Mouse (Mus musculus) embryonic stem cell, embryonic (primary cell): ENCODE measurements around the gene Npas1.

ENCODE experiments used
- CTCF ChIA-PET, 4 experiments: fragments of 300-600 bp in 2 of 4; fragments of 350-600 bp in 2 of 4; sonication (Branson Sonifier 250); formaldehyde crosslinking; loops; one replicate each; lab custom pipeline; 2022; ENCODE audit warnings: inconsistent platforms in 2 of 4; lab: Charles Lee
- POLR2A ChIA-PET, 4 experiments: fragments of 300-600 bp in 2 of 4; fragments of 350-600 bp in 2 of 4; sonication (Branson Sonifier 250); formaldehyde crosslinking; loops; one replicate each; lab custom pipeline; 2022; ENCODE audit warnings: antibody characterized with exemption in 4 of 4, inconsistent platforms in 1 of 4; lab: Charles Lee

Gene Npas1

DNA sequence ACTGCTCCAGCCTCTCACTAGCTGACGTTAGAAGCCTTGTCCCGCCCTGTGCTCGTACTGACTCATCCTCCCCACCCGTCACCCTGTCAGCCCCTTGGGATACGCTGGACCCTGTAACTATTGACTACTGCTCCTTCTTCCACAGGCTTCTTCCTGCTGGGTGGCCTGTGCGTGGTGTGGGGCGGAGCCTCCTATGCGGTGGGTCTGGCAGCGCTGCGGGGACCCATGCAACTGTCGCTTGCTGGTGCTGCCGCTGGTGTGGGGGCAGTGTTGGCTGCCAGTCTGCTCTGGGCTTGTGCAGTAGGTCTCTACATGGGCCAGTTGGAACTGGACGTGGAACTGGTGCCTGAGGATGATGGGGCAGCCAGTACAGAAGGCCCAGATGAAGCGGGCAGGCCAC is 22.5 kb downstream of the Npas1 start:
- ChIA-PET CTCF (interaction anchor here in 2 of 4 experiments (0.5 to 1.5 kb wide), 2 partner anchors 8 to 59 kb away, joined by 5 to 7 read pairs; no protein-coding TSS in a partner anchor), POLR2A (interaction anchor here in 1 of 4 experiments (1.2 kb wide), 1 partner anchor 51 kb away, joined by 3 read pairs; no protein-coding TSS in a partner anchor)

DNA sequence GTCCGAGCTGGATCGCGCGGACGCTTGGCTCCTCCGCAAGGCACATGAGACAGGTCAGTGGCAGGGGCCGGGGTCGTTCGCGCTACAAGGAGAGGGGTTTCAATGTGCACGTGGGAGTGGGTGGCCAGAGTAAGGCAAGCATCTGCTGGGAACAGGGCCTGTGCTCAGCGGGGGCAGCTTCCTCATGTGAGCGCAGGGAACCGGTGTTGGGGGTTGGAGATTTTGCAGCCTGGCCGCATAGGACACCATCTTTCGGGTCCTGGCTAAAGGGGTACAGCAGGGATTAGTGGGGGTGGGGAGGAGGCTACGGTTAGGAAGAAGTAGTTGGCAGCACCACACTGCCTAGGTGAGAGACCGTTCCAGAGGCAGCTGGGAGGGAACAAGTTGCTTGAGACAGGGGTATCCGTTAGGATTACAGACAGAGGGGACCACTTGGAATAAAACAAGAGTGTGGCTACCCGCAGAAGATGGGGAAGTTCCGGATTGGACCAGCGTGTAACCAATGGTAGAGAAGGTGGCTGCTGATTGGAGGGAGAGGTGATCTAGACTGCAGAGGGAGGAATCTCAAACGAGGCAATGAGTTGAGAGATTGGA is 24.3 kb downstream of the Npas1 start:
- ChIA-PET CTCF (interaction anchor here in 3 of 4 experiments (0.5 to 2.3 kb wide), 14 partner anchors 9 to 402 kb away, joined by 3 to 36 read pairs (median 4); no protein-coding TSS in a partner anchor), POLR2A (interaction anchor here in 3 of 4 experiments (0.5 to 2.2 kb wide), 31 partner anchors 9 to 331 kb away, joined by 3 to 13 read pairs (median 4); partner anchors contain the start of genes Sae1 (in 2 of the 3), Ccdc9 (in 1 of the 3) and Slc1a5 (in 1 of the 3))

DNA sequence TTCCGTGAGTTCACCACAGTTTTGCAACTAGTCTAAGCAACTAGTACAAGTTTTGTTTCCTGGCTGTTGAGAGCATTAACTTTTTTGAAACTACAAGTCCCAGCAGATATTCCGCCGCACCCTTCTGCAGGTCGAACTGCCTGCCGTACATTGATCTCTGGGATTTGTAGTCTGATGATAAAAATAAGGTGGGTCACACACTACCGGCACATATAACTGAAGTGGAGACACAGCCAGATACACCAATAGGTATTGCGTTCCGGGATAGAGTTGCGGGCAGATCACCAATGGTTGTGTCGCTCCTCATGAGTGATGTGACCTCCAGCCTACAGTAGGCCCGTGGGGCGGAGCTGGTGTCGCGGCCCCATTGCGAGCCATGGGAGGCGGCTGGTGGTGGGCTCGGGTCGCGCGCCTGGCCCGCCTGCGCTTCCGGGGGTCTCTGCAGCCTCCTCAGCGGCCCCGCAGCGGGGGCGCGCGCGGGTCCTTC is 24.9 kb downstream of the Npas1 start, which contains the start of gene Tmem160:
Tmem160 (plus strand) TSS at position 193 of the 487 bp plus-strand sequence.
- POLR2A ChIA-PET = interaction anchor here in 3 of 4 experiments (0.5 to 2.2 kb wide), 24 partner anchors 10 to 332 kb away, joined by 3 to 13 read pairs (median 6); partner anchors contain the start of genes Sae1 (in 2 of the 3), Ccdc9 (in 1 of the 3) and Slc1a5 (in 1 of the 3)

DNA sequence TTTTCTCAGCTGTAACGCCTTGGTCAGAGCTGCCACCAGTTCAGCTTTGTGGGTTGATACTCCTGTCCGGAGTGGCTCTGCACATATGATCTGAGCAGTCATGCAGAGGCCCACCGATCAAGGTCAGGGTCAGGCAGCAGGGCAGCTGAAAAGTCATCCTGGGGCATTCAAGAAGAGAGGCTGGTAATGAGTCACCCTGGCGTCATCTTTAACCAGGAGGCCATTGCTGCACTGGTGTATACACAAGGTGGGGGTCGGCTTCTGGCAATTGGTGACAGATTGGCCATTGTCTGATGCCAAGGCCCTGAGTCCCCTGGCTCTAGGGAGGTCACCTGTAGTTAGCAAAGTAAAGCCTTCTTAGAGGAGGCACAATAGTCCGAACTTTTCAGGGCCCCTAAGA is 25.9 kb downstream of the Npas1 start:
- ChIA-PET CTCF (no interaction called here), POLR2A (interaction anchor here in 1 of 4 experiments (0.7 kb wide), 1 partner anchor 85 kb away, joined by 3 read pairs; no protein-coding TSS in a partner anchor)

More for the DNA sequence above, 24.9 kb downstream of the Npas1 start, which contains the start of gene Tmem160:
- CTCF ChIA-PET = interaction anchor here in 3 of 4 experiments (0.5 to 2.3 kb wide), 10 partner anchors 11 to 401 kb away, joined by 3 to 36 read pairs (median 4); no protein-coding TSS in a partner anchor

DNA sequence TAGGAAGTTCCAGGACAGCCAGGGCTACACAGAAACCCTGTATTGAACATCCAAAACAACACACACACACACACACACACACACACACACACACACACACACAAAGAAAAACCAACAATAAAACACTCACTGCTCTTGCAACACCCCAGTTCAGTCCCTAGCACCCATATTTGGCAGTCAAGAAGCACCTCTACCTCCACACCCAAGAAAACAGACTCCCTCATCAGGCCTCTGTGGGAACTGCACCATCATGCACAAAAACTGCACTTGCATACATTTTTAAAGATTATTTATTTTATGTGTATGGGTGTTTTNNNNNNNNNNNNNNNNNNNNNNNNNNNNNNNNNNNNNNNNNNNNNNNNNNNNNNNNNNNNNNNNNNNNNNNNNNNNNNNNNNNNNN is 36.3 kb downstream of the Npas1 start:
- POLR2A ChIA-PET = no interaction called here
- CTCF ChIA-PET = no interaction called here

DNA sequence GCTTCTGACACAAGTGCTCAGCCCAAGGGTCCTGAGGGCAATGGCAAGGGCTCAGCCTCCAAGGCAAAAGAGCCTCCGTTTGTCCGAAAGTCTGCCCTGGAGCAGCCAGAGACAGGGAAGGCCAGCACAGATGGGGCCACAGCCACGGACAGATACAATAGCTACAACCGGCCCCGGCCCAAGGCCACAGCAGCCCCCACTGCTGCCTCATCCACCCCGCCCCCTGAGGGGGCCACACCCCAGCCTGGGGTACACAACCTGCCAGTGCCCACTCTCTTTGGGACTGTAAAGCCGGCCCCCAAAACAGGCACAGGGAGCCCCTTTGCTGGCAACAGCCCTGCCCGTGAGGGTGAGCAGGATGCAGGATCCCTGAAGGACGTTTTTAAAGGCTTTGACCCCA is 42.4 kb downstream of the Npas1 start:
- CTCF ChIA-PET = interaction anchor here in 3 of 4 experiments (0.6 to 1.5 kb wide), 6 partner anchors 9 to 260 kb away, joined by 3 to 6 read pairs (median 4); partner anchors contain the start of gene Meis3 (in 1 of the 3)
- POLR2A ChIA-PET = interaction anchor here in 2 of 4 experiments (0.8 to 1.6 kb wide), 6 partner anchors 8 to 162 kb away, joined by 3 to 5 read pairs (median 4); partner anchors contain the start of gene Inafm1 (in 1 of the 2)

DNA sequence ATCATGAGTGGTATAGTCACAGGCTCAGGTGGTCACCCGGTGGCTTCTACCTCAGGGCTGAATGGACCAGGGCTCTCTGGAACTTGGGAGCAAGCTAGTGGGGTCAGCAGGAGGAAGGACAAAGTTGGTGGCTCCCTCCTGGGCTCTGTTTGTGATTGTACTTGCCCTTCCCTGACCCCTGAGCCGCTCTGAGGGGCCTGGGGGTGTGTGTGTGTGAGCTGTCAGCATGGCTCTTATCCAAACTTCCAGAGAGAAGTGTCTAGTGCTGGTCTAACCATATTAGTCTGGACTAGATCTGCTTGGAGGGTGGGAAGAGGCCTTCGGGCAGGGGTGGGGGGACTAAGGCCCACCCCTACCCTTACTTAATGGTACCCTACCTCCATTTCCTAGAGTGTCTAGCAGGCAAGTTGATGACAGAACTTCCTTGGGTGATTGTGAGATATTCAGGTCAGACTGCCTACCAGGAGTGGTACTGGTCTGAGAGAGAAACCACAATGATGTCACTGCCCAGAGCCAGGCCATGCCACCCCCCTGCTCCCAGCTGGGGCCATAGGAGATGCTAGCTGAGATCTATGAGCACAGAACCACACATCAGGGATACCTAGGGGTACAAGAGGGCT is 44.1 kb downstream of the Npas1 start:
- CTCF ChIA-PET = interaction anchor here in 3 of 4 experiments (0.5 to 1.5 kb wide), 4 partner anchors 29 to 171 kb away, joined by 3 to 10 read pairs (median 4); no protein-coding TSS in a partner anchor
- POLR2A ChIA-PET = interaction anchor here in 2 of 4 experiments (1.0 to 4.4 kb wide), 5 partner anchors 18 to 32 kb away, joined by 3 to 13 read pairs (median 3); no protein-coding TSS in a partner anchor

DNA sequence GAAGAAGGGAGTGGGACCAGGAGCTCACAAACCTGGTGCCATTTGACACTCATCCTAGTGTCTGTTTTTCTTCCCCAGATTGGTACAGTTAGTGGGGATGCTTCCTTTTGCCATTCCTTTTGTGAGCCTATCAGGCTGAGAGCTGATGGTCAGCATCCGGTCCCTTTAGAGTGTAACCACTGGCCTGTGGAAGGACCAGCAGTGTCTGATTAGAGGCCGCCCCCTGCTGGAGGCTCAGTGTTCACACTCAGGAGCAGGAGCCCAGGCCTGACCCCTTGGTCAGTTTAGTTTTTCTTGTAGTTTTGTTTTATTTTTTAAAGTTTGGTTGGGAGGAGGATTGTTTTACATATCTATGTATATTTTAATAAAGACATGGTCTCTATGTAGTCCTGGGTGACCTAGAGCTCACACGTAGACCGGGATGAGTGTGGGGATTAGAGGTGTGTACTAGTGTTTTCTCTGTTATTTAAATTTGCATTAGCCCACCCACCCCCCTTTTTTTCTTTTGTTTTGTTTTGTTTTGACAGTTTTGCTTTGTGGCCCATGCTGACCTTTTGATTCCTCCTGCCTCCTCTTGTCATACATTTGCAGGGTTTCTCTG is 51.3 kb downstream of the Npas1 start:
- POLR2A ChIA-PET = interaction anchor here in 3 of 4 experiments (0.6 to 4.4 kb wide), 26 partner anchors 9 to 132 kb away, joined by 3 to 22 read pairs (median 4); partner anchors contain the start of genes Sae1 (in 2 of the 3) and Tmem160 (in 1 of the 3)

DNA sequence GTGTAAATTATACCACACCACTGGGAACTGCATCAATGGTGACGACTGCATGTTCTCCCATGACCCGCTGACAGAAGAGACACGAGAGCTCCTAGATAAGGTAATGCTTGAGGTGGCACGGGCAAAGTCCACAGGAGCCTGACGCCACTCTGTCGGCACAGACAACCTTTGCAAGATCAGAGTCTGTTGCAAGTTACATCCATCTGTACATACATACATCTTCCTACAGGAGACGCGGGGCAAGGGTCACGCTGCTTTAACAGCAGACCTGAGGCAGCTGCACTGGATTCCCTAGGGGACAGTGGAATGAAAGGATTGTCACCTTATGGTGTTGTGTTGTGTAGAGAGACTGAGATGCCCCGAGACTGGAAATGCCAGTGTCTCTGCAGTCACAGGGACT is 51.8 kb downstream of the Npas1 start:
- ChIA-PET POLR2A (interaction anchor here in 3 of 4 experiments (0.6 to 4.4 kb wide), 22 partner anchors 10 to 131 kb away, joined by 3 to 22 read pairs (median 6); partner anchors contain the start of genes Sae1 (in 1 of the 3) and Tmem160 (in 1 of the 3)), CTCF (interaction anchor here (0.5 to 3.1 kb wide), 27 partner anchors 8 to 231 kb away, joined by 3 to 19 read pairs (median 4); partner anchors contain the start of gene Ccdc9 (in 1 of the 4))

More for the DNA sequence above, 51.3 kb downstream of the Npas1 start:
- CTCF ChIA-PET = interaction anchor here (0.5 to 3.1 kb wide), 30 partner anchors 9 to 514 kb away, joined by 3 to 19 read pairs (median 4); partner anchors contain the start of gene Ccdc9 (in 1 of the 4)

DNA sequence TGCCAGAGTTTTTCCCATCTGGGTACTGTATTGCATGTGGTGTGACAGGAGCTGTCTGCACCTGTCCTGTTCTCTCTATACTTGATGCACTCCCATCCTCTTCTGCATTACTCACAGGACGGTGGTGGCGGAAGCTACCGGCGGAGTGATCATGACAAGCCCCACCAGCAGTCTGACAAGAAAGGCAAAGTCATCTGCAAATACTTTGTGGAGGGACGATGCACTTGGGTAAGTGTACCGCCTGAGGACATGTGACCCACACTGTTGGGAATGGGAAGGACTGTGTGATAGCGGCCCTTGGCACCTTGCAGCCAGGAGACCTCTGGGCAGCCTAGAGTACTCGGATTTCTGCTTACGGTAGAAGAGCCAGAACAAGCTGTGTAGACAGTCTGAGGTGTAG is 53.8 kb downstream of the Npas1 start:
- CTCF ChIA-PET = interaction anchor here in 2 of 4 experiments (1.2 to 1.9 kb wide), 2 partner anchors 11 to 18 kb away, joined by 3 to 5 read pairs; no protein-coding TSS in a partner anchor
- POLR2A ChIA-PET = interaction anchor here in 2 of 4 experiments (0.6 to 4.4 kb wide), 12 partner anchors 8 to 138 kb away, joined by 3 to 15 read pairs (median 3); no protein-coding TSS in a partner anchor

DNA sequence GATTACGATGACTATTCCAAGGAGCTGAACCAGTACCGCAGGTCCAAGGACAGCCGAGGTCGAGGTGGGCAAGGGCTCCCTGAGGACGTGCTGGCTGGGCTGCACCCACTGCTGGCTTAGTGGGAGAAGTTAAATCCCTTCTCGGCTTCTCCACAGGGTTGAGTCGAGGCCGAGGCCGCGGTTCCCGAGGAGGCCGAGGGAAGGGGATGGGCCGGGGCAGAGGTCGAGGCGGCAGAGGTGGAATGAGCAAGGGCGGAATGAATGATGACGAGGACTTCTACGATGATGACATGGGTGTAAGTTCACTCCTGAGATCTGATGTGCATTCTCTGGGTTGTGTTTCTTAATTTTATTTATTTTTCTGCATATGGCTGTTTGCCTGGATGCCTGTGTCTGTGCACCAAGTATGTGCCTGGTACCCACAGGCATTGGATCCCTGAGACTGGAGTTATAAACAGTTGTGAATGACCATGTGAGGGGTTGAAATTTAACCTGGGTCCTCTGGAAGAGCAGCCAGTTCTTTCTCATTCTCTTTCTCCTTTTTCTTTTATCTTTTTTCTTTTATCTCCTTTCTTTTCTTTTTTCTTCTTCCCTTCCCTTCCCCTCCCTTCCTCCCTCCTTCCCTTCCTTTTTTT is 55.2 kb downstream of the Npas1 start:
- ChIA-PET POLR2A (interaction anchor here in 2 of 4 experiments (1.2 to 13.7 kb wide), 4 partner anchors 10 to 25 kb away, joined by 3 to 303 read pairs (median 6); partner anchors contain the start of gene Zc3h4 (in 1 of the 2)), CTCF (interaction anchor here in 1 of 4 experiments (1.9 kb wide), 1 partner anchor 17 kb away, joined by 5 read pairs; no protein-coding TSS in a partner anchor)

DNA sequence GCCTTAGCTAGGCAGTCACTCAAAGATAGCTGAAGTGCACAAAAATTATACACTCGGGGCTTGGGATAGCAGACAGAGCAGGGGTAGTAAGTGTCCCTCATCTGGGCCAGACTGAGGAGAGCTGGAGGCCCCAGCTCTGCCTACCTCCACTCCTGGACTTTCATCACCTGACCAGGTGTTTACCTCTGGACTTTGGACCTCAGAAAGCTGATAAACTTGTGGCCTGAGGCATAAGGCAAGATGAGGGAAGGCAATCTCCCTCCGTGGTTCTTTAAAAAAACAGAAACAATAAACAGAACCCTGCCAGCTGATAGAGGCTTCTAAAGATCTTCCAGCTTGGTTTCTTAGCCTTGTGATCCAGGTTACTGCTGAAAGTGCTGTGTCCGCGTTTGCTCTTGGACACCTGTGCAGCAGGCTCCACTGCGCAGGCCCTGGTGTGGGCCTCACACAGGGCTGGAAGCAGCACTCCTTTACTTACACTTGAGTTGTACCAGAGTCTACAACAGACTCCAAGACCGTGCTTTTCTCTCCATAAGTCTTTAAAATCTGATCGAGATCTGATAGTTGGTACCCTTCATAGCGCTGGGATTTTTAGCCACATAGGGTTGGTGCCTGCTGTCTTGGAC is 56.9 kb downstream of the Npas1 start:
- CTCF ChIA-PET = no interaction called here

DNA sequence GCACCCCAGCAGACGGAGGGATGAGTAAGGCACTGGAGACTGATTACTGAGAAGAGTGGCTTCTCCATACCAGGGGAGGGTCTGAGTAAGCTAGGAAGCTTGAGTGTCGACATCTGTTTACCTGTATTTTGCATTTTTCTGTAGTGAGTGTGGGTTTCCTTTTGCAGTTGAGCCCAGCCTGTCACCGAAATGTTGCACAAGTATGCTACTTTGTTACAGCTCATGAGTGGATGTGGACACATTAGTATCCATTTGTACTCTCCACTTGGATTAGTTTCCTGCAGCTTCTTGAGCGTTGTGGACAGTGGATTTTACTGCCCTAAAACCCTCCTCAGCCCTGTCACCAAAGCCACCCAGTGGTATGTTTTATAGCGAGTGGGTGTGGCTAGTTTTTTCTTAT is 58.8 kb downstream of the Npas1 start:
- POLR2A ChIA-PET = interaction anchor here in 2 of 4 experiments (0.5 to 13.7 kb wide), 6 partner anchors 14 to 133 kb away, joined by 3 to 303 read pairs (median 3); partner anchors contain the start of genes Zc3h4 (in 2 of the 2) and Ccdc9 (in 1 of the 2)
- CTCF ChIA-PET = no interaction called here

More for the DNA sequence above, 56.9 kb downstream of the Npas1 start:
- POLR2A ChIA-PET = interaction anchor here in 2 of 4 experiments (1.0 to 13.7 kb wide), 10 partner anchors 8 to 33 kb away, joined by 3 to 303 read pairs (median 4); partner anchors contain the start of genes Zc3h4 (in 2 of the 2) and Sae1 (in 1 of the 2)

DNA sequence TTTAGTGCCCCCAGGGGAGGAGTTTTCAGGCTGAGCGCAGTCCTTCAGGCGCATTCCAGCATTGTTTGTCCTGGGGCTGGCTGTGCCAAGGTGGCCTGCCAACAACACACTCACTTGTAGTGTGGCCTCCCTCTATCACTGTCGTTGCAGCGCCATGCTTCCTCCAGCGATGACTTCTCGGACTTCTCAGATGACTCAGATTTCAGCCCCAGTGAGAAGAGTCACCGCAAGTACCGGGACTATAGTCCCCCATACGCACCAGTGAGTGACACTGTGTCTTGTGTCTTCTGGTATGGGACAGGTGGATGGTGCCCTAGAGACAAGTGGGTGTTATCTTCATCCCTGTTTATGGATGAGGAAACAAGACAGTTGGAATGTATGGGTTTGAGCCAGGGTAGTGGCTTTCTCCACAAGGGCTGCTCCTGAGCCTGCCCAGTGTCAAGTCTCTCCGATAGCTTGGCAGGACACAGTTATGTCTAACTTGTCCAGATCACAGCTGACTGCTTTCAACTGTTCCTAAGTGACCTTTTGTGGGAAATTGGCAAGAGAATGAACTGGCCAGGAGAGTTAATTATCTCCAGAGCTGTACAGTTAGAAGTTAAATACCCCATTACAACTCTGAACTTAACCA is 60.3 kb downstream of the Npas1 start:
- CTCF ChIA-PET = interaction anchor here in 2 of 4 experiments (0.6 to 1.6 kb wide), 2 partner anchors 9 to 122 kb away, joined by 4 to 7 read pairs; no protein-coding TSS in a partner anchor
- POLR2A ChIA-PET = interaction anchor here in 3 of 4 experiments (0.5 to 13.7 kb wide), 7 partner anchors 9 to 502 kb away, joined by 3 to 303 read pairs (median 15); partner anchors contain the start of genes Zc3h4 (in 2 of the 3) and Inafm1 (in 1 of the 3)

DNA sequence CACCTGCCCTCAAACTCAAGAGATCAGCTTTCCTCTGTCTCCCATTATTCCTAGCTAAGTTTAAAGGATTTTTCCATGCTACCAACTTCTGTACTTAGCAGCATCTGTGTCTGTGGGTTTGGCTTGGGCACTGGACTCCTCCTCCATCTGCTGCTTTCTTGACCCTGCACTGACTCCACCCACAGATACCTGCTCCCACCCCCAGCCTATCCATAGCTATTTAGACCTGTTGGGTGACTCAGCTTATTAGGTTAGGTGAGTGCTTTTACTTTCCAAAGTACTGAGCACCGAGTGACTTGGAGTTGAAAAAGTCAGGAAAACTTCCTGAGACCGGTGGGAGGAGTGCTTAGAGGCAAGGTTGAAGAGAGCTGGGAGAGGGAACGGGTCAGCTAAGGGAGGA is 62.1 kb downstream of the Npas1 start:
- ChIA-PET POLR2A (interaction anchor here (0.7 to 13.7 kb wide), 30 partner anchors 8 to 366 kb away, joined by 3 to 303 read pairs (median 4); partner anchors contain the start of genes Zc3h4 (in 2 of the 4), Inafm1 (in 1 of the 4) and Tmem160 (in 1 of the 4)), CTCF (interaction anchor here (0.5 to 2.5 kb wide), 11 partner anchors 9 to 297 kb away, joined by 3 to 13 read pairs (median 5); no protein-coding TSS in a partner anchor)
